Mouse (Mus musculus) forebrain, embryonic 11.5 days (tissue): ENCODE data around the gene Zfp174. TPM values are rescaled to one million over a fixed set of nuclear protein-coding genes. Genes with fewer than 3 reads are reported as not detected.

Experiments
- ATAC-seq: fragments of 200-750 bp; cut with Nextera tagmentation; replicated peaks from 2 replicates; pipeline ENCODE4 v1.8.0; 2017; ENCODE audit warnings: moderate TSS enrichment; ENCODE audit not compliant: low FRiP score
- DNase-seq: peaks from one replicate; pipeline ENCODE4 v3.0.0-alpha.2; 2017; ENCODE audit warnings: low spot score
- H3K27ac ChIP-seq: fragments of 300-500 bp; sonication (generic); 2 replicates; pipeline ENCODE4 v1.5.1; 2014; ENCODE audit warnings: low read depth, low read length
- H3K27me3 ChIP-seq: fragments of 300-500 bp; sonication (generic); 2 replicates; pipeline ENCODE4 v1.6.1; 2014; ENCODE audit warnings: mild to moderate bottlenecking, low read length, mixed read lengths; ENCODE audit not compliant: control insufficient read depth, insufficient read depth
- H3K36me3 ChIP-seq: fragments of 300-500 bp; sonication (generic); 2 replicates; pipeline ENCODE4 v1.6.1; 2014; ENCODE audit warnings: mild to moderate bottlenecking, low read length, moderate library complexity, mixed read lengths; ENCODE audit not compliant: control insufficient read depth, insufficient read depth
- H3K4me1 ChIP-seq: fragments of 300-500 bp; sonication (generic); replicated peaks from 2 replicates; pipeline ENCODE4 v1.6.1; 2014; ENCODE audit warnings: low read length, mixed read lengths; ENCODE audit not compliant: control insufficient read depth, insufficient read depth
- H3K4me2 ChIP-seq: fragments of 300-500 bp; sonication (generic); 2 replicates; pipeline ENCODE4 v1.6.1; 2014; ENCODE audit warnings: low read depth, mild to moderate bottlenecking, low read length, moderate library complexity, mixed read lengths; ENCODE audit not compliant: severe bottlenecking
- H3K4me3 ChIP-seq: fragments of 300-500 bp; sonication (generic); 2 replicates; pipeline ENCODE4 v1.5.1; 2014; ENCODE audit warnings: low read depth, low read length
- H3K9ac ChIP-seq: fragments of 300-500 bp; sonication (generic); 2 replicates; pipeline ENCODE4 v1.6.1; 2014; ENCODE audit warnings: low read length
- H3K9me3 ChIP-seq: fragments of 300-500 bp; sonication (generic); 2 replicates; pipeline ENCODE4 v1.6.1; 2016; ENCODE audit warnings: low read length, mixed read lengths; ENCODE audit not compliant: control insufficient read depth
- WGBS: fragments of 180-500 bp; shearing (Covaris S2); extraction: QIAGEN DNeasy Blood & Tissue Kit; methylation state at CpG from one replicate; pipeline ENCODE4 v1.1.7; 2014; 5-methylcytosine and 5-hydroxymethylcytosine counted together
- polyA plus RNA-seq: library from polyadenylated mRNA; unstranded; fragments of >200 nt; fragmentation: Nextera tagmentation; extraction: Ambion mirVana; gene quantifications from 2 replicates; pipeline ENCODE4 v1.2.1, GENCODE M21; 2014

Zfp174 gene
- polyA plus RNA-seq, 1 experiment from 2014 or later = 1.2 TPM

- H3K9ac ChIP-seq = no peak overlapping the region
- DNase-seq = no peak
- no peak overlapping the region for H3K4me3 ChIP-seq
- WGBS = 83% methylated on average over 1 of the region's 1 CpGs
- H3K27me3 ChIP-seq = no peaks in the 10 kb centered on the region
- no peak overlapping the region for H3K27ac ChIP-seq
- no peak for ATAC-seq
- H3K36me3 ChIP-seq = peaks cover under 1% of the 10 kb centered on the region; the same call in 1 of the 2 replicates
- H3K4me1 ChIP-seq = no peaks in the 10 kb centered on the region
- no peaks in the 10 kb centered on the region for H3K9me3 ChIP-seq
- H3K4me2 ChIP-seq = no peak overlapping the region
Measured at GRCm38 (mm10) chr16:3855776-3856175, 8.7 kb downstream of the Zfp174 start.

- Histone ChIP-seq H3K27me3 (no peaks in the 10 kb centered on the region), H3K4me2 (no peak overlapping the region), H3K4me1 (no peaks in the 10 kb centered on the region), H3K9ac (no peak overlapping the region), H3K4me3 (no peak overlapping the region), H3K9me3 (no peaks in the 10 kb centered on the region), H3K36me3 (peaks cover 3% of the 10 kb centered on the region; the same call in 1 of the 2 replicates), H3K27ac (no peak overlapping the region)
- ATAC-seq (no peak), DNase-seq (no peak)
- WGBS = 88% methylated on average over 4 of the region's 4 CpGs
Measured at GRCm38 (mm10) chr16:3859254-3859653, 12.2 kb downstream of the Zfp174 start.

- no peak overlapping the region for H3K27ac ChIP-seq
- DNase-seq = no peak
- peak overlapping the region; percentile 44 for H3K4me3 ChIP-seq
Measured at GRCm38 (mm10) chr16:3871815-3872214, 24.7 kb downstream of the Zfp174 start.

GRCm38 (mm10) chr16:3872216-3873047 is 25.4 kb downstream of the Zfp174 start, which contains the start of gene Naa60:
Naa60 (plus strand) TSS chr16:3872375.
- no peaks in the 10 kb centered on the region; the same call in 1 of the 2 replicates for H3K4me1 ChIP-seq
- ATAC-seq = peak; percentile 98
- H3K27me3 ChIP-seq = no peaks in the 10 kb centered on the region
- H3K36me3 ChIP-seq = no peaks in the 10 kb centered on the region; the same call in 1 of the 2 replicates
- peak; percentile 97 for DNase-seq
- peak within 1 kb of the TSS; percentile 81 for H3K4me2 ChIP-seq
- no peaks in the 10 kb centered on the region for H3K9me3 ChIP-seq
- no peak within 1 kb of the TSS for H3K27ac ChIP-seq
- peak within 1 kb of the TSS; percentile 44 for H3K4me3 ChIP-seq
- 4% methylated on average over 47 of the region's 47 CpGs for WGBS
- peak within 1 kb of the TSS; percentile 66 for H3K9ac ChIP-seq

More at GRCm38 (mm10) chr16:3871815-3872214, 24.7 kb downstream of the Zfp174 start:
- ATAC-seq = no peak
- Histone ChIP-seq H3K4me1 (no peaks in the 10 kb centered on the region; the same call in 1 of the 2 replicates), H3K9ac (peak overlapping the region; percentile 66; the same call in 1 of the 2 replicates), H3K36me3 (no peaks in the 10 kb centered on the region; the same call in 1 of the 2 replicates), H3K9me3 (no peaks in the 10 kb centered on the region), H3K4me2 (peak overlapping the region; percentile 81), H3K27me3 (no peaks in the 10 kb centered on the region)
- WGBS = 1% methylated on average over 16 of the region's 16 CpGs

- Histone ChIP-seq H3K4me1 (no peaks in the 10 kb centered on the region; the same call in 1 of the 2 replicates), H3K4me3 (no peak overlapping the region), H3K9me3 (no peaks in the 10 kb centered on the region), H3K36me3 (no peaks in the 10 kb centered on the region), H3K27ac (no peak overlapping the region), H3K27me3 (no peaks in the 10 kb centered on the region), H3K9ac (no peak overlapping the region), H3K4me2 (no peak overlapping the region)
- 91% methylated on average over 4 of the region's 4 CpGs for WGBS
- ATAC-seq = no peak
- DNase-seq = no peak
Measured at GRCm38 (mm10) chr16:3876346-3876745, 29.3 kb downstream of the Zfp174 start.

- H3K4me1 ChIP-seq = peaks cover 4% of the 10 kb centered on the region; the same call in 1 of the 2 replicates
- H3K27ac ChIP-seq = peak within 1 kb of the TSS; percentile 83
- no peaks in the 10 kb centered on the region for H3K36me3 ChIP-seq
- H3K4me3 ChIP-seq = peak within 1 kb of the TSS; percentile 86
- H3K9ac ChIP-seq = peak within 1 kb of the TSS; percentile 89
- under 1% methylated on average over 88 of the region's 88 CpGs for WGBS
- DNase-seq (peak; percentile 97), ATAC-seq (peak; percentile 99)
- H3K27me3 ChIP-seq = no peaks in the 10 kb centered on the region
- no peaks in the 10 kb centered on the region for H3K9me3 ChIP-seq
- H3K4me2 ChIP-seq = peak within 1 kb of the TSS; percentile 70
Measured at GRCm38 (mm10) chr16:3884201-3885064, 37.4 kb downstream of the Zfp174 start, which contains the start of the genes Zfp597 and Gm20695. Zfp597 (minus strand) TSS chr16:3884561. Gm20695 (plus strand) TSS chr16:3884648.

GRCm38 (mm10) chr16:3885065-3885670 is 38.1 kb downstream of the Zfp174 start:
- Histone ChIP-seq H3K9ac (peak overlapping the region; percentile 89), H3K27ac (peak overlapping the region; percentile 83; the same call in 1 of the 2 replicates), H3K4me1 (peaks cover 4% of the 10 kb centered on the region; the same call in 1 of the 2 replicates), H3K27me3 (no peaks in the 10 kb centered on the region), H3K36me3 (no peaks in the 10 kb centered on the region), H3K9me3 (no peaks in the 10 kb centered on the region), H3K4me3 (peak overlapping the region; percentile 86), H3K4me2 (peak overlapping the region; percentile 70)
- WGBS = 8% methylated on average over 10 of the region's 10 CpGs
- ATAC-seq (peak; percentile 6), DNase-seq (no peak)
